Mouse (Mus musculus): ENCODE measurements around the gene Slc17a7.

GRCm38 (mm10) chr7:45193406-45193805 is 29.7 kb downstream of the Slc17a7 start:
- TF ChIP-seq EP300 (IDR thresholded peaks at IDR 0.05) (no peak), CTCF (IDR thresholded peaks at IDR 0.05) (0 out of 2 replicates have a peak, but pooled peaks have one; percentile 12)
